Mouse (Mus musculus) myocyte (in vitro differentiated cells): ENCODE data around the gene Syngr1.

Experiments
- MYOD1 ChIP-seq, 3 experiments: IDR thresholded peaks; one replicate each; pipeline ENCODE4 v1.6.1; 2011; ENCODE audit warnings: control low read depth in 2 of 3, low read depth in 2 of 3, mild to moderate bottlenecking in 2 of 3, moderate library complexity in 1 of 3; ENCODE audit not compliant: insufficient read length in 2 of 3, control insufficient read depth in 1 of 3
- POLR2A ChIP-seq: IDR thresholded peaks from one replicate; pipeline ENCODE4 v1.6.1; 2011; ENCODE audit warnings: low read depth, mild to moderate bottlenecking, control low read depth, moderate library complexity; ENCODE audit not compliant: insufficient read length
- POLR2AphosphoS2 ChIP-seq: IDR thresholded peaks from one replicate; pipeline ENCODE4 v1.6.1; 2011; ENCODE audit warnings: low read depth, control low read depth; ENCODE audit not compliant: insufficient read length
- TCF12 ChIP-seq: IDR thresholded peaks from one replicate; pipeline ENCODE4 v1.6.1; 2011; ENCODE audit warnings: mild to moderate bottlenecking, control low read depth; ENCODE audit not compliant: poor library complexity, insufficient read depth, severe bottlenecking

DNA sequence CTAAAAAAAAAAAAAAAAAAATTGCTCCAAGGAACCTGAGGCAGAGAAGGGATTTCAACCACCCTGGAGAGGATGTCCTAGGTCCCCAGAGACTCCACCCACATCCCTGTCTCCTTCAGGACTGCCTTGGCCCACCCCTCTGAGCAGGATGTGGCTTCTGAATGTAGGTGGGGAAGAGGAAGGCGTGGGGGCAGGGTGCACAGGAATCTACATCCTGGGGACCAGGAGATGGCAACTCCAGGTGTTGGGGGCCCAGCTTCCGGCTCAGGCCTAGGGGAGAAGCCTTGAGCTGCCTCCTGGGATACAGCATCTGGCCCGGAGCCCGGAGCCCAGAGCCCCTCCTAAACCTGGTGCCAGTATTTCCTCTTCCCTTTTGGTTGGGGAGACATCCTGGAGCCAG lies 41.0 kb upstream of the Syngr1 start:
- no peak for TF ChIP-seq POLR2A
- TF ChIP-seq MYOD1 (IDR thresholded peaks at IDR 0.05; ENCODE audit: control insufficient read depth in 1 of 3, insufficient read length in 2 of 3, low read depth in 2 of 3), result no peak
- no peak for TF ChIP-seq POLR2AphosphoS2
- TF ChIP-seq TCF12, result no peak
